Mouse (Mus musculus) heart, postnatal 0 days (tissue): ENCODE measurements at regions not wholly inside any gene's neighbourhood (a gene's known extent, or its start where the extent isn't known, plus 50 kb on each side); places are given as distances from the start of the nearest gene placed in this dataset.

Experiments used
- CTCF ChIP-seq: IDR thresholded peaks from 2 replicates; pipeline ENCODE4 v1.5.1; 2016; ENCODE audit warnings: antibody characterized with exemption, control low read depth, low read depth
- EP300 ChIP-seq: IDR thresholded peaks from 2 replicates; pipeline ENCODE4 v1.6.1; 2016; ENCODE audit warnings: antibody characterized with exemption, low read depth

- no peak for TF ChIP-seq CTCF
- no peak for TF ChIP-seq EP300
Measured at GRCm38 (mm10) chr1:42262606-42263005, 433.0 kb upstream of the Pou3f3 start.
